Mouse (Mus musculus) cerebellum, adult 8-10 months (tissue): ENCODE measurements around the gene Tas2r107.
"Not testable (repeated sequence)": the region's sequence is repeated elsewhere in the genome, so short reads cannot be mapped to it uniquely, and the experiment has no call there.

Experiments used
- DNase-seq: peaks from one replicate; pipeline ENCODE4 v3.0.0; 2022

Gene Tas2r107

DNA sequence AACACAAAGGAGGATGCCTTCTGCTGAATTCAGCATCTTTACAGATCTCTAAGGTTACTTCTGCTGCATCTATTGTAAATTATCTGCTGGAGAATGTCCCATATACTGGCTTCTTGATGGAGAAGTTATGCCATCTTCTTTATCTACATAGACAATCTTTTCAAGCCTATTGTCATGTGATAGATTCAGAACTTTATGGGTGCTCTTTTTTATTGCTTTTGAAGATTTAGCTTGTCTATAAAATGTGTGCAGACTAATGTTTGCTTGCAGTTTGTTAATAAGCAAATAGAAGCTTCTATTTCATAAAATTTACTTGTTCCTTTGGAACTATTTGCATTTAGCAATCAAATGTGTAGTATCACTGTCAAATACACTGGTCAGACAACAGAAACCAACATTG lies at the start of gene Tas2r107:
Tas2r107 (minus strand) TSS at position 101 of the 400 bp plus-strand sequence.
- no peak for DNase-seq

DNA sequence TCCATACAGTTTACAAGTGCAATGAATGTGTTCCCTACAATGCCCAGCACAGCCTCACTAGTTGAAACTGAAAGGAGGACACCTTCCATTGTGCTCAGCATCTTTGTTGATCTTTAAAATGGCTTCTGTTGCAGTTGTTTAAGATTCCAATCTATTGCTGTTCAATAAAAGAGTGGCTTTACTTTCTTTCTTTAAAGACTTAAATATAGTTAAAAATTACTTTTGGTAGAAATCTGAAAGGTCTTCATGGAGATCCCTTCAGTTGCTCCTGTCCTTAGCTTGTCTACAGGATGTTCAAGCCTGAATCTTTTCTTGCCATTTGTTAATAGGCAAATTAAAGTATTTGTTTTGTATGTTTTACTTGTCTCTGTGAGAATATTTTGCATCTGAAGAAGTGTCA lies 30.0 kb upstream of the Tas2r107 start, which contains the start of gene Tas2r114:
Tas2r114 (minus strand) TSS at position 101 of the 400 bp plus-strand sequence.
- DNase-seq, result no peak

DNA sequence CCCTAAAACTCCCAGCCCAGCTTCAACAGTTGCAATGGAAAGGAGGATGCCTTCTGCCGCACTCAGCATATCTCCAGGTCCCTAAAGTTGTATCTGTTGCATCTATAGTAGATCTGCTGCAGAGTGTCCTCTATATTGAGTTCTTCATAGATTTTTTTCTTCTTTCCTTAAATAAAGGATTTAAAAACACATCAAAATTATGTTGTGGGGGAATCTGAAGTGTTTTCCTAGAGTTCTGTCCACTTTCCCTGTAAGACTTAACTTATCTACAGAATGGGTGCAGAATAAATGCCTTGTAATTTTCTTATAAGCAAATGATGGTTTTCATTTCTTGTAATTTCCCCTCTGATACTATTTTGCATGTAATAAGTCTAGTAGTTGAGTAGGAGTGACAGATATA lies 27.4 kb upstream of the Tas2r107 start, which contains the start of gene Tas2r105:
Tas2r105 (minus strand) TSS at position 101 of the 400 bp plus-strand sequence.
- DNase-seq, result no peak

GRCm38 (mm10) chr6:131685644-131686043 lies 25.7 kb upstream of the Tas2r107 start, which contains the start of gene Tas2r104:
TSS of gene Tas2r104 (minus strand) at chr6:131685744.
- DNase-seq, result no peak

DNA sequence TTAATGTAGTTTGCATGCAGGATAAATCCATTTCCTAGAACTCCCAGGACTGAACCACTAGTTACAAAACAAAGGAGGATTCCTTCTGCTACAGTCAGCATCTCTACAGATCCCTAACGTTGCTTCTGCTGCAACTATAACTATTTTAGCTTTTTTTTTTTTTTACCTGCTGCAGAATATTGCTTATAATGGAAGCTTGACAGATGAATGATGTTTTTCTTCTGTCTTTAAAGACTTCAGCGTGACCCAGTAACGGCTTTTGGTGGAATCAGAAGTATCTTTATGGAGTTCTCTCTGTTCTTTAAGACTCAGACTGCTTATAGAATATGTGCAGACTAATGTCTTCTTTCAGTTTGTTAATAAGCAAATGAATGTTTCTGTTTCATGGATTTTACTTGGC lies 18.8 kb upstream of the Tas2r107 start, which contains the start of gene Tas2r106:
Tas2r106 (minus strand) TSS at position 101 of the 400 bp plus-strand sequence.
- no peak for DNase-seq

DNA sequence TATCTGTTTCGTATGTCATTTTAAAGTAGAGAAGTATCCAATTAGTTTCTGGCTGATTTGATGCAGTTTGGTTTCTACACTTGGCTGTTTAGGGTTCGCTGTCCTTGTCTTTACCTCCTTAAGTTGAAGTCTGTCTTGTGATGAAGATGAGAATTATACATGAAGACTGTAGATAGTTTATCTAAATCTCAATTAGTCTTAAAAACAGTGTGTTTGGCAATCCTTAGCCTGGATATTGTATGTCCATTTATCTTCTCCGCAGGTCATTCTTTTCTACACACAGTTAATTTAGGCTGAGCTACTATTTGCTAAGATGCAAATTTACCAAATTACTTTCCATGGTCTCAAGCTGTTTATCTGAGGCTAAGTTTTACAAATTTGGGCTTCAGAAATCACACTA lies 29.1 kb downstream of the Tas2r107 start, which contains the start of gene Tas2r130:
Tas2r130 (minus strand) TSS at position 101 of the 400 bp plus-strand sequence.
- no peak for DNase-seq

GRCm38 (mm10) chr6:131609956-131610355 lies 50.0 kb downstream of the Tas2r107 start:
- DNase-seq, result not testable (repeated sequence)
